Mouse (Mus musculus) MN1 (cell line): ENCODE data around the gene Ift81.
A peak's percentile ranks its signal among the peaks of the same experiment; 100 is the strongest.

Experiments
- DNase-seq: peaks from one replicate; pipeline ENCODE4 v3.0.0-alpha.2; 2016; ENCODE audit warnings: low spot score

Ift81 gene

GRCm38 (mm10) chr5:122516029-122516730 lies 98.1 kb downstream of the Ift81 start:
- no peak for DNase-seq

GRCm38 (mm10) chr5:122514127-122514521 lies 100.2 kb downstream of the Ift81 start:
- no peak for DNase-seq

- no peak for DNase-seq
These were observed 100.7 kb downstream of the Ift81 start for GRCm38 (mm10) chr5:122513421-122514126.

GRCm38 (mm10) chr5:122512011-122512410 lies 102.3 kb downstream of the Ift81 start:
- no peak for DNase-seq

GRCm38 (mm10) chr5:122511405-122511804 lies 102.9 kb downstream of the Ift81 start:
- no peak for DNase-seq

- no peak for DNase-seq
These were observed 103.6 kb downstream of the Ift81 start for GRCm38 (mm10) chr5:122510651-122511157.

GRCm38 (mm10) chr5:122509608-122510007 lies 104.7 kb downstream of the Ift81 start:
- no peak for DNase-seq

- DNase-seq = no peak
These were observed 105.4 kb downstream of the Ift81 start for GRCm38 (mm10) chr5:122508861-122509306.

GRCm38 (mm10) chr5:122507396-122507795 lies 106.9 kb downstream of the Ift81 start:
- DNase-seq = no peak

- DNase-seq = no peak
These were observed 107.9 kb downstream of the Ift81 start for GRCm38 (mm10) chr5:122506462-122506861.

GRCm38 (mm10) chr5:122505554-122505953 lies 108.8 kb downstream of the Ift81 start:
- DNase-seq = no peak

GRCm38 (mm10) chr5:122503760-122504119 lies 110.6 kb downstream of the Ift81 start:
- DNase-seq = no peak

- DNase-seq = no peak
These were observed 111.1 kb downstream of the Ift81 start for GRCm38 (mm10) chr5:122503015-122503759.

- peak; percentile 85 for DNase-seq
These were observed 112.0 kb downstream of the Ift81 start, which contains the start of gene Atp2a2 for GRCm38 (mm10) chr5:122502077-122502941. Gene Atp2a2 (minus strand): TSS chr5:122502225.

- peak; percentile 58 for DNase-seq
These were observed 112.9 kb downstream of the Ift81 start for GRCm38 (mm10) chr5:122501101-122502076.

- DNase-seq = no peak
These were observed 113.8 kb downstream of the Ift81 start for GRCm38 (mm10) chr5:122500563-122500962.
